Mouse (Mus musculus): ENCODE measurements at regions not wholly inside any gene's neighbourhood (a gene's known extent, or its start where the extent isn't known, plus 50 kb on each side); places are given as distances from the start of the nearest gene placed in this dataset.
A peak's percentile ranks its signal among the peaks of the same experiment; 100 is the strongest.

DNA sequence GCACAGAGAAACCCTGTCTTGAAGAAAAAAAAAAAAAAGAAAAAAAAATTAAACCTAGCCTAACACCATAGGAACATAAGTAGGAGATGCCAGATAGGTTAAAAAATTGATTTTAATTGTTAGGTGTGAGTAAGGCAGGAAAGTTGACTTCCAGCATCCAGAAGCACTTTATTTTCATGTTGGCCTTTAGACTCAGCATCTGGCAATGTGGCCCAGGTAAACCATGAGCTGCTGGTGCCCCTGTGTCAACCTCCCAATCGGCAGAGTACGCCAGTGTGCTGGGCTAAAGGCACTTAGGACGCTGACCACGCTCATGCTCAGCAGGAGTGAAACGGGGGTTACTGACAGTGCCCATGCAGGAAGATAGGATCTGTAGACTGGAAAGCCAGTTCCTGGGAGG is 152.8 kb upstream of the Otx2 start:
- 55% methylated on average over 5 of the region's 5 CpGs for WGBS

DNA sequence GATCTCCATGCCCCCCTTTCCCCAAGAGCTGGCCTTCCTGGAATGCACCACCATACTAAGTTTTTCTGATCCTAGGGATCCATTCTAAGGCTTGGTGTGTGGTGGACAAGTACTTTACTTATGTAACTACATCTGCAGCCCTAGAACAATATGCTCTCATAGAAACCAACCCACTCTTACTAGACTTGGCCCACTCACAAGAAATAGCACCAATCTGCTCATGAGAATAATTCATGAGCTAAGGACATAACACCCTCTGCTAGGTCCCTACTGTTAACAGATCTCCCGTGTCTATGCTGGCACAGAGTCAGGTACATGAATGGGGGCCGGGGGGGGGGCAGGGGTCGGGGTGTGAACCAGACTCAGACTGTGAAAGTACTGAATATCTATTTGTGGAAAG is 150.8 kb upstream of the Otx2 start:
- peak; percentile 54; the same call in 1 of the 2 replicates for ATAC-seq
- 38% methylated on average over 3 of the region's 3 CpGs for WGBS
- Histone ChIP-seq H3K4me2 (ENCODE audit: low read length) (no peak overlapping the region), H3K9ac (replicated peaks; ENCODE audit: low read depth, low read length) (no peak overlapping the region), H3K4me1 (replicated peaks; ENCODE audit: control insufficient read depth, insufficient read depth, low read length) (no peaks in the 10 kb centered on the region), H3K27ac (ENCODE audit: low read length) (no peak overlapping the region), H3K36me3 (ENCODE audit: control insufficient read depth, insufficient read depth) (no peaks in the 10 kb centered on the region), H3K27me3 (replicated peaks; ENCODE audit: control insufficient read depth, insufficient read depth, low read length) (no peaks in the 10 kb centered on the region), H3K9me3 (ENCODE audit: control insufficient read depth, low read length) (no peaks in the 10 kb centered on the region), H3K4me3 (replicated peaks; ENCODE audit: low read length) (no peak overlapping the region)

More for the DNA sequence above, 152.8 kb upstream of the Otx2 start:
- Histone ChIP-seq H3K27me3 (replicated peaks; ENCODE audit: control insufficient read depth, insufficient read depth, low read length) (no peaks in the 10 kb centered on the region), H3K9me3 (ENCODE audit: control insufficient read depth, low read length) (no peaks in the 10 kb centered on the region), H3K27ac (ENCODE audit: low read length) (no peak overlapping the region), H3K4me3 (replicated peaks; ENCODE audit: low read length) (no peak overlapping the region), H3K9ac (replicated peaks; ENCODE audit: low read depth, low read length) (no peak overlapping the region), H3K4me2 (ENCODE audit: low read length) (no peak overlapping the region), H3K4me1 (replicated peaks; ENCODE audit: control insufficient read depth, insufficient read depth, low read length) (no peaks in the 10 kb centered on the region), H3K36me3 (ENCODE audit: control insufficient read depth, insufficient read depth) (no peaks in the 10 kb centered on the region)
- no peak for ATAC-seq

DNA sequence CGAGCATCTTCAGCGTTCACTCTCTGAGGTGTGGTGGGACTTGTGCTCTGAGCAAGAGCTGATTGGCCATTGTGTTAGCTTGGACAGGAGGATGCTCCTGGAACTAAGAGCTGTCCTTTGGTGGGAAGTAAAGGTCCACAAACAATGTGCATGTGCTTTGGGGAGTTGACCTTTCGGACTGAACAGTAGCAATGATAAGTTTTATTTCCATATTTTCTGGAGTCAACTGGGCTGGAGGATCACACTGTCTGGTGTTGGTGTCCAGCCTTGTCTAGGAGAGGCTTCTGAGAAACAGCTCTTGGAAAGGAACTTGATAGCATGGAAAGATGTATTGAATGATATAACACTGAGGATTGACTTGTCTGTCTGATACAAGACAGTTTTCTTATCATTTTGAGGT is 142.3 kb upstream of the Otx2 start:
- ATAC-seq = no peak
- Histone ChIP-seq H3K9ac (replicated peaks; ENCODE audit: low read depth, low read length) (no peak overlapping the region), H3K27me3 (replicated peaks; ENCODE audit: control insufficient read depth, insufficient read depth, low read length) (peaks cover 10% of the 10 kb centered on the region; the same call in 1 of the 2 replicates), H3K4me1 (replicated peaks; ENCODE audit: control insufficient read depth, insufficient read depth, low read length) (peaks cover 7% of the 10 kb centered on the region; the same call in 1 of the 2 replicates), H3K9me3 (ENCODE audit: control insufficient read depth, low read length) (no peaks in the 10 kb centered on the region), H3K4me2 (ENCODE audit: low read length) (no peak overlapping the region), H3K27ac (ENCODE audit: low read length) (no peak overlapping the region), H3K36me3 (ENCODE audit: control insufficient read depth, insufficient read depth) (no peaks in the 10 kb centered on the region), H3K4me3 (replicated peaks; ENCODE audit: low read length) (no peak overlapping the region)
- WGBS = 77% methylated on average over 3 of the region's 3 CpGs

DNA sequence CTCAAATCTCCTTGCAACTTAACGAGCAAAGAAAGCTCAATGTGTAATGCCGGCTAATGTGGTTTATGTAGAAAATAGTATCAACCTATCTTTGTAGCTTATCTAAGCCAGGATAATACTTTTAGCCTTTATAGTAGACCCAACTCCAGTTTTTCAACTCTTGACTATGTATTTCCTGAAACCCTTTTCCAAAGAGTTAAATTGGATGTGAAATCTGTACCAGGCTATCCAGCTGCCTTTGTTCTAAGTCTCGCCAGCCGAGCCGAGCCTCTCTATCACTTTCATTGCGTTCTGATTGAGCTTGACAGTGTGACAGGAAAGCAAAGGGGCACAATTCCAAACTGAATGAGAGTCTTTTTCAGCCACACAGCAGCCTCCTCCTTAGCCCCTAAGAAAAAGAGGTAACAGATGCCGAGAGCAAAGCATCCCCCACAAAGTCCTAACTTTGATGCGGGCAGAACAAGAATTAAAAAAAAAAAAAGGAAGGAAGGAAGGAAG is 141.7 kb upstream of the Otx2 start:
- 9% methylated on average over 8 of the region's 8 CpGs for WGBS
- Histone ChIP-seq H3K4me1 (replicated peaks; ENCODE audit: control insufficient read depth, insufficient read depth, low read length) (peaks cover 7% of the 10 kb centered on the region; the same call in 1 of the 2 replicates), H3K27me3 (replicated peaks; ENCODE audit: control insufficient read depth, insufficient read depth, low read length) (peaks cover 10% of the 10 kb centered on the region; the same call in 1 of the 2 replicates), H3K9me3 (ENCODE audit: control insufficient read depth, low read length) (no peaks in the 10 kb centered on the region), H3K4me2 (ENCODE audit: low read length) (no peak overlapping the region), H3K4me3 (replicated peaks; ENCODE audit: low read length) (no peak overlapping the region), H3K9ac (replicated peaks; ENCODE audit: low read depth, low read length) (no peak overlapping the region), H3K27ac (ENCODE audit: low read length) (no peak overlapping the region), H3K36me3 (ENCODE audit: control insufficient read depth, insufficient read depth) (no peaks in the 10 kb centered on the region)
- ATAC-seq = peak; percentile 38; the same call in 1 of the 2 replicates

DNA sequence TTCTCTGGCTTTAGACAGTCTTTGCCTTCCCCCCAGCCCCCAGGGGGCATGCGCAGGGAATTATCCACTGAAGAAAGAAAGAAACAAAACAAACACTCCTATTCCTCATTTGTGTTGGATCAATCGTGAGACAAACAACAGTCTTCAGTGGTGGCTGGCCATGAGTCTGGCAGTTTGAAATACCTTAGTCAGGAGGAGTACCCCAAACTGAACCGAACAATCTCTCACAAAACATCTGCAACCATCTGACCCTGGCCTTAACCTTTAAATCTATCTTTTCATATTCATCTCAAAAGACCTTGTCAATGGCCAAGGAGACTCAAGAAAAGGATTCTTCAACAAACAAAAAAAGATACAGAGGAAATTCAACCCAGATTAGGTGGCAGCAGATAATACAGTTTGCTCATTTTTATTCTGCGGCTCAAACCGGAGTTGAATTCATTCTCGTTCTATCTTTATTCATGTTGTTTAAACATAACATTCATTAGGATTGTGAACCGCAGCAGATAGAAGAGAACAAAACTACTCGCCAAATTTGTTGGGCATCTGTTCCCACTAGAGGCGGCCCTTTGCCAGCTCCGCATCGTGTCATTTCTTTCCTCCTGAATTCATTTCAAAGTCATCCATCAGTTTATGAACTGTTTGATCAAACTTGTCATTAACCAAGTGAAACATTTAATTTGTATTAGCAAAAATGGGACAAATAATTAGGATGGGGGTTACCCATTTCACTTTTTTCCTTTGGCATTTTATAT is 139.3 kb upstream of the Otx2 start:
- no peak overlapping the region for H3K27ac ChIP-seq (ENCODE audit: low read length)
- 25% methylated on average over 11 of the region's 11 CpGs for WGBS
- no peaks in the 10 kb centered on the region for H3K9me3 ChIP-seq (ENCODE audit: control insufficient read depth, low read length)
- peaks cover 10% of the 10 kb centered on the region; the same call in 1 of the 2 replicates for H3K27me3 ChIP-seq (replicated peaks; ENCODE audit: control insufficient read depth, insufficient read depth, low read length)
- no peak for ATAC-seq
- no peak overlapping the region for H3K4me3 ChIP-seq (replicated peaks; ENCODE audit: low read length)
- peaks cover 7% of the 10 kb centered on the region for H3K4me1 ChIP-seq (replicated peaks; ENCODE audit: control insufficient read depth, insufficient read depth, low read length)
- H3K9ac ChIP-seq (replicated peaks; ENCODE audit: low read depth, low read length) = no peak overlapping the region
- no peaks in the 10 kb centered on the region for H3K36me3 ChIP-seq (ENCODE audit: control insufficient read depth, insufficient read depth)
- H3K4me2 ChIP-seq (ENCODE audit: low read length) = no peak overlapping the region

DNA sequence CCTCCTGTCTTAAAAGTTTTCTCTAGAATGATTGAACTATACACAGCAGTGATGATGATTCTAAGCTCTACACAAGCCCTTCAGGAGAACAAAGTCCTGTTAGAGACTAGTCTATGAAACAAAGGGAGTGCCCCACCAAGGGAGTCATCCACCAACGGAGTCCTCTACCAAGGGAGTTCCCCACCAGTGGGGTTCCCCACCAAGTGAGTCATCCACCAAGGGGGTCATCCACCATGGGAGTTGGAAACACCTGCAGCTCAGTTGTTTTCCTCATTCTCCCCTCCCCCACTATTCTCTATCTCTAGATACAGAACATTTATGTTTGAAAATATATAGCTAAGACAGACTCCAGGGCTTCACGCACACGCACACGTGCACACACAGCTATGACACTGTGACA is 130.5 kb upstream of the Otx2 start:
- H3K9me3 ChIP-seq (ENCODE audit: control insufficient read depth, low read length) = no peaks in the 10 kb centered on the region
- H3K27ac ChIP-seq (ENCODE audit: low read length) = no peak overlapping the region
- H3K4me2 ChIP-seq (ENCODE audit: low read length) = no peak overlapping the region
- H3K27me3 ChIP-seq (replicated peaks; ENCODE audit: control insufficient read depth, insufficient read depth, low read length) = peaks cover 27% of the 10 kb centered on the region
- H3K4me3 ChIP-seq (replicated peaks; ENCODE audit: low read length) = no peak overlapping the region
- no peak for ATAC-seq
- H3K9ac ChIP-seq (replicated peaks; ENCODE audit: low read depth, low read length) = no peak overlapping the region
- 89% methylated on average over 4 of the region's 4 CpGs for WGBS
- peaks cover 15% of the 10 kb centered on the region for H3K4me1 ChIP-seq (replicated peaks; ENCODE audit: control insufficient read depth, insufficient read depth, low read length)
- H3K36me3 ChIP-seq (ENCODE audit: control insufficient read depth, insufficient read depth) = no peaks in the 10 kb centered on the region

DNA sequence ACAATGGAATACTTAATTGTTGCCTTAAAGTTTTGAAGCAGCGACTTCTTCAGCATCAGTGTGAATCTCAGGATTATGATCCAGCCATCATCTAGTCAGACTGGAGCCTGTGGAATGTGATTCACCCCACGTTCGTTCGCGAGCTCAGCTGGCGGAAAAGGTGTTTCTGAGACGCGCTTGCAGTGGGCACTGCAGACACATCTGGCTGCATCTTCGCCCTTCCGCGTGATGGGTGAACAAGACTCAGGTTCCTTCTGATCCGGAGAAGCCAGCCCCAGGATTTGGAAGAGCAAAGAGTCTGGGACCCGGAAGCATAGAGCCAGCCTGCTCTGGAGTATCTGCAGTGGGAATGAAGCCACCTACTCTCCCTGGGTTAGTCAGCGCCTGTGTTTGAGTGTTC is 127.7 kb upstream of the Otx2 start:
- Histone ChIP-seq H3K4me2 (ENCODE audit: low read length) (peak overlapping the region; percentile 16; the same call in 1 of the 2 replicates), H3K36me3 (ENCODE audit: control insufficient read depth, insufficient read depth) (no peaks in the 10 kb centered on the region), H3K4me1 (replicated peaks; ENCODE audit: control insufficient read depth, insufficient read depth, low read length) (peaks cover 15% of the 10 kb centered on the region), H3K9me3 (ENCODE audit: control insufficient read depth, low read length) (no peaks in the 10 kb centered on the region), H3K4me3 (replicated peaks; ENCODE audit: low read length) (no peak overlapping the region; the same call in 1 of the 2 replicates), H3K9ac (replicated peaks; ENCODE audit: low read depth, low read length) (no peak overlapping the region), H3K27me3 (replicated peaks; ENCODE audit: control insufficient read depth, insufficient read depth, low read length) (peaks cover 34% of the 10 kb centered on the region), H3K27ac (ENCODE audit: low read length) (no peak overlapping the region)
- ATAC-seq = no peak
- WGBS = 29% methylated on average over 14 of the region's 14 CpGs

DNA sequence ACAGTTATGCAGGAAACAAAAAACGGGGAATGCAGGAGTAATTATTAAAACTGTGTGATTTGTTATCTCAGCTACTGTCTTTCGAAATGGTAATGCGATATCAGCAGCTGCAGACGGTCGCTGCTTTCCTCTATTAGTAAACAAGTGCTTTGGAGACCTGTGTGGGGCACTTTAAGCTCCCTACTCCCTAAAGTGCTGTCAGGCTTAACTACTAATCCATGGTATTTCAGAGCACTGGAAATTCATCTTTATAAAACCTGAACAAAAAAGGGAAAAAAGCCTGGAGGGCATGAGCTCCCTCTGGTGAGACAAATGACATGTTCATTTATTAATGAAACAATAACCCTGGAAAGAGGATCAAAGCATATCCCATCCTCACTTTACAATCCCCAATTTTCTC is 127.2 kb upstream of the Otx2 start:
- Histone ChIP-seq H3K4me1 (replicated peaks; ENCODE audit: control insufficient read depth, insufficient read depth, low read length) (peaks cover 15% of the 10 kb centered on the region), H3K4me2 (ENCODE audit: low read length) (no peak overlapping the region), H3K36me3 (ENCODE audit: control insufficient read depth, insufficient read depth) (no peaks in the 10 kb centered on the region), H3K27me3 (replicated peaks; ENCODE audit: control insufficient read depth, insufficient read depth, low read length) (peaks cover 34% of the 10 kb centered on the region), H3K9me3 (ENCODE audit: control insufficient read depth, low read length) (no peaks in the 10 kb centered on the region), H3K27ac (ENCODE audit: low read length) (no peak overlapping the region), H3K4me3 (replicated peaks; ENCODE audit: low read length) (no peak overlapping the region), H3K9ac (replicated peaks; ENCODE audit: low read depth, low read length) (no peak overlapping the region)
- ATAC-seq = no peak
- 5% methylated on average over 5 of the region's 5 CpGs for WGBS

DNA sequence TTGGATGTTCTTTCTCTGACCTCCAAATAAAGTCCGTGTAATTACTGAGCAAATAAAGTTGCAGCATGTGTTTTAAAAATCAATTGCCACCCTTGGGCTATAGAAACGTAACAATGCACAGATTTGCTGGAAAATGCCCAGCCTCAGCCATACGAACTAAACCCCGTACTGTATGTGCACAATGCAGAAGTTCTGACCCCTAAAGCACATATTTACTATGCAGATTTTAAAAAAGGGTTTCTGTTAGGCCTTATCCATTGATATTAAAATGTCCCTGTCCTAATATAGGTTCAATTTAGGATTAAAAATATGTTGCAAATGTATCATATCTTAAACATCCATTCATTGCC is 126.5 kb upstream of the Otx2 start:
- Histone ChIP-seq H3K4me3 (replicated peaks; ENCODE audit: low read length) (no peak overlapping the region), H3K9ac (replicated peaks; ENCODE audit: low read depth, low read length) (no peak overlapping the region), H3K9me3 (ENCODE audit: control insufficient read depth, low read length) (no peaks in the 10 kb centered on the region), H3K36me3 (ENCODE audit: control insufficient read depth, insufficient read depth) (no peaks in the 10 kb centered on the region), H3K27ac (ENCODE audit: low read length) (no peak overlapping the region), H3K4me2 (ENCODE audit: low read length) (peak overlapping the region; percentile 13; the same call in 1 of the 2 replicates), H3K27me3 (replicated peaks; ENCODE audit: control insufficient read depth, insufficient read depth, low read length) (peaks cover 37% of the 10 kb centered on the region), H3K4me1 (replicated peaks; ENCODE audit: control insufficient read depth, insufficient read depth, low read length) (peaks cover 15% of the 10 kb centered on the region)
- ATAC-seq = no peak
- 3% methylated on average over 4 of the region's 4 CpGs for WGBS

Data from forebrain, embryonic 16.5 days (tissue).